Mouse (Mus musculus): Measurements from ENCODE around the gene Muc1.

- TF ChIP-seq CTCF (IDR thresholded peaks at IDR 0.05; ENCODE audit: borderline replicate concordance, insufficient read depth, low read length): no peak
- TF ChIP-seq POLR2A (IDR thresholded peaks at IDR 0.05; ENCODE audit: low read depth, low read length): no peak
Measured at GRCm38 (mm10) chr3:89278107-89278506, 49.2 kb downstream of the Muc1 start.
